Mouse (Mus musculus) myocyte (in vitro differentiated cells): ENCODE data around the gene Hectd3.

Source experiments
- E2F4 ChIP-seq: IDR thresholded peaks from one replicate; pipeline ENCODE4 v1.6.1; 2011; ENCODE audit warnings: mild to moderate bottlenecking, control low read depth, moderate library complexity; ENCODE audit not compliant: insufficient read depth
- MAX ChIP-seq: IDR thresholded peaks from one replicate; pipeline ENCODE4 v1.6.1; 2011; ENCODE audit warnings: low read depth, mild to moderate bottlenecking, control low read depth
- MYOG ChIP-seq, 3 experiments: IDR thresholded peaks; one replicate each; pipeline ENCODE4 v1.6.1; 2011; ENCODE audit warnings: control low read depth in 2 of 3, low read depth in 2 of 3, mild to moderate bottlenecking in 2 of 3; ENCODE audit not compliant: insufficient read length in 2 of 3, control insufficient read depth in 1 of 3, insufficient read depth in 1 of 3
- POLR2A ChIP-seq: IDR thresholded peaks from one replicate; pipeline ENCODE4 v1.6.1; 2011; ENCODE audit warnings: low read depth, mild to moderate bottlenecking, control low read depth, moderate library complexity; ENCODE audit not compliant: insufficient read length
- TCF12 ChIP-seq: IDR thresholded peaks from one replicate; pipeline ENCODE4 v1.6.1; 2011; ENCODE audit warnings: mild to moderate bottlenecking, control low read depth; ENCODE audit not compliant: poor library complexity, insufficient read depth, severe bottlenecking
- USF1 ChIP-seq: IDR thresholded peaks from one replicate; pipeline ENCODE4 v1.6.1; 2011; ENCODE audit warnings: low read depth, mild to moderate bottlenecking, control low read depth, moderate library complexity

DNA sequence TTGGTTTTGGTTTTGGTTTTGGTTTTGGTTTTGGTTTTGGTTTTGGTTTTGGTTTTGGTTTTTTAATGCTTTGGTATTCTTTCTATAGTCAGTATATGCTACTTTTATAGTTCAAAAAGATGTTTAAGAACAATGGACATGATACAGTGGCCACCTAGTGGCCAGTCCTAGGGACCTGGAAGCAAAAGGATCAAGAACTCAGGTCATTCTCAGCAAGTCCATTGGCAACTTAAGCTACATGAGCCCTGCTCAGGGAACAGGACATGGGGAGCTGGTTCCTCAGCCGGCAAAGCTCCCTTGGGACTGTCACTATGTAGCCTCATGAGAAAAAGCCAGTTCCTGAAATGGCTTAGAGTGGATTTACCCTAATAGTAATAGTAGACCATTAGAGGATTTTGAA, 43.5 kb upstream of the Hectd3 start:
- TF ChIP-seq POLR2A (no peak), MAX (no peak), MYOG (IDR thresholded peaks at IDR 0.05; ENCODE audit: control insufficient read depth in 1 of 3, insufficient read depth in 1 of 3, insufficient read length in 2 of 3, low read depth in 2 of 3) (no peak), USF1 (no peak), TCF12 (no peak), E2F4 (no peak)
